Mouse (Mus musculus): Measurements from ENCODE around the gene Ap5s1.

The Ap5s1 gene

GRCm38 (mm10) chr2:131188311-131188710 lies 18.6 kb upstream of the Ap5s1 start:
- no peak for DNase-seq

- DNase-seq, result peak; percentile 26
Measured at GRCm38 (mm10) chr2:131189521-131190309, 17.2 kb upstream of the Ap5s1 start.

GRCm38 (mm10) chr2:131190344-131191004 lies 16.4 kb upstream of the Ap5s1 start:
- peak; percentile 88 for DNase-seq

DNA sequence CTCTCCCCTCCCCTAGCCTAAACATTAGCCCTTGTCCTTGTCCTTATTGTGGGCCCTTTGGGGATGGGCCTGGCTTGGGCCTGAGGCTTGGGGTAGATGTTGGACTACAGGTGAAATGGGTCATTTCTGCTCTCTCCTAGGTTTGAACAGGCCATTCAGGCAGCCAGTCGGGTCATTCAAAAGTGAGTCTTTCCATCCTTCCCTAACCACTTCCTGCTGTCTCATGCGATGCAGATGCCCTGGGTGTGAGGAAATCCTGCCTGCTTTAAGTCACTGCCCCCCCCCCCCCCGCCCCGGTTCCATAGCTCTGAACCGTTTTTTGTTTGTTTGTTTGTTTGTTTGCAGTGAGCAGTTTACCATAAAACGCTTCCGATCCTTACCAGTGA lies 15.9 kb upstream of the Ap5s1 start:
- DNase-seq, result no peak

- DNase-seq, result no peak
Measured at GRCm38 (mm10) chr2:131196606-131197316, 10.1 kb upstream of the Ap5s1 start.

GRCm38 (mm10) chr2:131200710-131201109 lies 6.2 kb upstream of the Ap5s1 start:
- no peak for DNase-seq

DNA sequence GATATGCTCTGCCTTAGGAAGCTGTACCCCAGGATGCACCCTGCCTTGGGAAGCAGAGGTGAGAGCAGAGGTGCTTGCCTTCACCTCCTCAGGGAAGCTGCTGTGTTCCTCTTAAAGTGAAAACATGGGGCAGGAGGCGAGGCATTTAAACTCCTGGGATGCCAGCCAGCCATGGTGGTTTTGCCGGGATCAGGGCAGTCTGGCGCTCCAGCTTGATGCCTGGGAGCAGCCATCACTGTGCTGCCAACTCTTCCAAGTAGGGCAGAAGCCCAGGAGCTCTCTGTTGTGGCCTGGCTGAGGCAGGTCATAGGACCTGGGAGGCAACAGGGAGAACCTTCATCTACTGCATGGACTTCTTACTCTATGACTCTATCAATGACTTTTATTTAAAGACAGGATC lies 5.6 kb upstream of the Ap5s1 start:
- DNase-seq, result no peak

DNA sequence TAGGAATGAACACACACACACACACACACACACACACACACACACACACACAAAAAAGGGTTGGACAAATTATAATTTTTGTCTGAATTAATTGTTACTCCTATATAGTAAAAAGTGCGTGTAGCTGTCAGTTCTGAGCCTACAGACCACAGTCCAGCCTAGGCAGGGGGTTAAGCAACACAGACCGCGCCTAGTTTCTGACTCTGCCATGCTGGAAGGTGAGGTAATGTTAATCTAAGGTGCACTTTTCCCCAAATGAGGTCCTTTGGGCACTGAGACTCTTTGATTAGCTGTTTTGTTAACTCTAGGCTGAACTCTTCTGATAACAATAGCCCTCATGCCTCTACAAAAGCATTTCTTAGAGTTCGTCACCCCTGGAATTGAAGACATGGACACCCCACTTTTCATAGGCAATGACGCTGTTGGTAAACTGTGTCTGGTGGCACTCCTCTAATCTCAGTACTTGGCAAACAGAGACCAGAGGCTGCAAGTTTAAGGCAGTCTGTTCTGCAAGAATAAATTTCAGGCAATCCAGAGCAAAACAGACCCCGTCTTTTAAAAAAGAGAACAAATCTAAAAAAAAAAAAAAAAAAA lies 3.0 kb upstream of the Ap5s1 start:
- no peak for DNase-seq

DNA sequence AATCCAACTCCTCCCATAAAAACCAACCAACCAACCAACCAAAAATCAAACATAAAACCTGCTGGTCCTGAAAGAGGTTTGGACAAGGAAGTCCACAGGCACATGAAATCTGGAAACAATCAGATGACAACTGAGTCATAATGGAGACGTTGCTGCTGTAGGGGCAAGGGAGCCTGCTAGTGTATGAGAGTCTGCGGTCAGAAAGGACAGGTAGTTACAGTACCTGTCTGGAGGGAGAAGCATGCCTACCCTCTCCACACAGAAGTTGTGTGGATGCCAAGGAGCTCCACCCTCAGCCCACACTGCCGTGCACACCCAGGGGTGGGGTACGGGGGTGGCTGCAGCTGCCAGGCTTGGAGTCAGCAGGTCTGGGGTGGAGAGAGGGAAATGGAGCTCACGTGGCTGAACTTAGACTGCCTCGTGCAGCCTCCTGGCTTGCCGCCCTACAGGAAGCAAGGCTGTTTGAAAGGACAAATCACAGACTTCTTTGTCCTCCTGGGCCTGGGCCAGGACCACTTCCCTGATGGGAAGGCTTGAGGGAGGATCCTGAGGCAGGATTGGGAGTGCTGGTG lies 2.4 kb upstream of the Ap5s1 start:
- peak; percentile 26 for DNase-seq

DNA sequence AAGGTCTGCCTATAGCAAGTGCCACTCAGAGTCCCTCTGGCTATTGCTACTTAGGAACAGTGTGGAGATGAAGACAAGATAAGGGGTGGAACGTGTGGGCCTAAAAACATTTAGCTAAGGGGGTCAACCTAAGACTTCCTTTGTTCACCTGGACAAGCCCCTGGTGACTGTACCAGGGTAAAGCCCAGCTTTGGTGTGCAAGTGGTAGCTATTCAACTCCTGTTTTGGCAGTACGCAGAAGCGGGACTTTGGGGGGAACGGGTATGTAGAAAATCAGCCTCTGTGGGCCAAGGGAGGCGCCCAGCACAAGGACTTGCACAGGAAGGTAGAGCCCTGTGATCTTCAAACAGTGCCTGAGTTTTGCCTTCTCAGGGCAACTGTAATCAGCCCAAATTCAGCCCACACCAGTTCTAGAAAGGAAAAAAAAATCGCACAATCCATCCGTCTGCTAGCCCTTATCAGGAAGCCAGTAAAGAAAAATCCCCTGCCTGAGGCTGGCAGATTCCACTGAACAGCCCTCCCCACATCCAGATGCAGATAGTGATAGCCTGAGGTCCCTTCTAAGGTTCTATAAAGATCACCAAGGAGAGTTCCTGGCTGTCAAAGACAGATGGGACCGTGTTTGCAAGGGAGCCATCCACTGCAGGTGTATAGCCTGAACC lies 1.2 kb upstream of the Ap5s1 start:
- DNase-seq, result no peak

GRCm38 (mm10) chr2:131208356-131208755 lies 1.5 kb downstream of the Ap5s1 start:
- DNase-seq, result no peak

DNA sequence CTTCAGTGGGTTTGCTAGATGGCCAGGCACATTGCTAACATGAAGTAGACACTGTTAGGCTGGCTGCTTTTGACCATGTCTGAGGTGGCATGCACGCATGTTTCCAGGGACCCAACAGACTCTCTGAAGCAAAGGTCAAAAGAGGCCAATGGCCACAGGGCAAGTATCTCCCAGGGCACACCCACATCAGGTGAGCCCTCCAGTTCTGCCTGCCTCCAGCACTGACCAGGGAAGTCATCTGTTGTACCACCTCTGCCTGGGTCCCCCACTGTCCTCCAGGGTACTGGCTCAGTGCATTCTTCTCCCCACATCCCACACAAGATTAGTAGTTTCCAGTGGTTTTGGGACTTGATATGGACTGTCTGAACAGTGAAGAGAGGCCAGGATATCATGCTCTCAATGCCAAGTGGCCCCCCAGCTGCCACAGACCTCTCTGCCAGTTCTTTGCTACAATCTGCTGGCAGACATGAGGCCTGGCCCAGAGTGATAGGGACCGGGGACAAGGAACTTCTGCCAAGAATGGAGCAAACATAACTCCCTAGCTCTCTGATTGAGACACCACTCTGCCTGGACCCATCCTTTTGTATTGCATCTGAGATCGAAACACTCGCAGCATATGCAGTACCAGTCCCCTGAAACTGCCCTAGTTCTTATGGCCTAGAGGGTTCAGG lies 2.4 kb downstream of the Ap5s1 start:
- DNase-seq, result no peak

- DNase-seq, result peak; percentile 97
Measured at GRCm38 (mm10) chr2:131209969-131210792, 3.3 kb downstream of the Ap5s1 start.

GRCm38 (mm10) chr2:131211026-131211615 lies 4.2 kb downstream of the Ap5s1 start:
- DNase-seq, result peak; percentile 22

- no peak for DNase-seq
Measured at GRCm38 (mm10) chr2:131213773-131214172, 6.9 kb downstream of the Ap5s1 start.

DNA sequence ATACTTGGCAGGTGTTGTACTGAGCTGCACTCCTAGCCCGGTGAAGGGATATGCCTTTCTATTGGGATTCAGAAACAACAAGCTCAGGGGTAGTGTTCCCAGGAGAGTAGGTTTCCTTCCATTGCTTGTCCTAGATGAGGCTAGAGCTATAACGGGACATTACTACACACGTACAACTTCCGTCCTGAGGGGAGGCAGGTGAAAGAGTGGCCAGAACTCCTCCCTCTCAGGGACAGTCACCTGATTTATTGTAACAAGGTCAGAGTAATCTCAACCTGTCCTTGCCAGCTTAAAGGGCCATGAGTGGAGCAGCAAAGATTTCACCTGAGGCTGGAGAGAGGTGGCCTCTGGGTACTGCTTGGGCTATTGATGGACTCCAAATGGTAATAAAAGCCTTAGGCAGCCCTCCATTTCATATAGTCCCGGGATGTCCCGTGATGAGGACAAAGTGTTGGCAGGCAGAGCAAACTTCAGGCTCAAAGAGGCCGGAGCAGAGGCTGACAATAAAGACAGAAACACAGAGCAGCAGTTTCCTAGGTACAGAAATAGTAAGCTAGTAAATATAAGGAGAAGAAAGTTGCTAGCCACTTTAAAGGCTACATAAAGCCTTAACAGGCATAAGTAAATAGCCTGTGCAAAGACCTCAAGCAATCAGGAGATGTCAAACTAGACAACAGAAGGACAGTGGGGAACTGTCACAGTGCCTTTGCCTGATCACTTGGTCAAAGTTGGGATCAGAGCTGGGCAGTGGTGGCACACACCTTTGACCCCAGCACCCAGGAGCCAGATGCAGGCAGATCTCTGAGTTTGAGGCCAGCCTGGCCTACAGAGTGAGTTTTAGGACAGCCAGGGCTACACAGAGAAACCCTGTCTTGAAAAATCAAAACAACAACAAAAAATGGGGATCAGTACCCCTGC lies 9.3 kb downstream of the Ap5s1 start:
- DNase-seq, result no peak

GRCm38 (mm10) chr2:131220030-131220429 lies 13.2 kb downstream of the Ap5s1 start:
- no peak for DNase-seq

DNA sequence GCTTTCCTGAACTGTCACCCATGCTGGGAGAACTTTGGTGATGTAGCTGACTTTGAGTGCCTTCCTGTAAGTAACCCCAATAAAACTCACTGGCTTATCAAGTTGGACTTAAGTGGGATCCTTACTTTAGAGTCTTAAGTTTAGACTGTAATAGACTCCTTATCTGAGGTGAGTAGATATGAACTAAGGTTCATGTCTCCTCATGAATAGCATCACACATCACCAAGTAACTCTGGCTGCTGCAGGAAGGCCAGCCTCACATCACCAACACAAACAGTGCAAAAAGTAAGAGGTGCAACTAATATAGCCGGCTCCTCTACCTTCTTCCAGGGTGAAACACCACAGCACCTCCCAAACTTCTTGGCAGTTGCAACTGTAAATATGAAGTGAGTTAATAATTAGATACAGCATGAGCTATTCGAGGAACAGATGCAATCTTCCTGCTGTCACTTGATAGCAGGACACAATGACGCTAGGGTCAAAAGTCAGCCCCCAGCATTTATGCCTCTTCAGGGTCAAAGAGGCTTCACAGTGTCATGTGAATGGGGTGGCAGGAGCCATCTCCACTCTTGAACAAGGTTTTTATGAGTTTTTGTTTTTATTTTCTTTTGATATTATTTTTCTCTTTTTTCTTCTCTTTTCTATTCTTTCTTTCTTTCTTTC lies 15.1 kb downstream of the Ap5s1 start:
- DNase-seq, result no peak

GRCm38 (mm10) chr2:131222562-131222961 lies 15.7 kb downstream of the Ap5s1 start:
- DNase-seq, result no peak

Measured in retina, postnatal 1 day (tissue).